8 mouse cellular contexts compared by ENCODE assay signal in the genomic region with DNA sequence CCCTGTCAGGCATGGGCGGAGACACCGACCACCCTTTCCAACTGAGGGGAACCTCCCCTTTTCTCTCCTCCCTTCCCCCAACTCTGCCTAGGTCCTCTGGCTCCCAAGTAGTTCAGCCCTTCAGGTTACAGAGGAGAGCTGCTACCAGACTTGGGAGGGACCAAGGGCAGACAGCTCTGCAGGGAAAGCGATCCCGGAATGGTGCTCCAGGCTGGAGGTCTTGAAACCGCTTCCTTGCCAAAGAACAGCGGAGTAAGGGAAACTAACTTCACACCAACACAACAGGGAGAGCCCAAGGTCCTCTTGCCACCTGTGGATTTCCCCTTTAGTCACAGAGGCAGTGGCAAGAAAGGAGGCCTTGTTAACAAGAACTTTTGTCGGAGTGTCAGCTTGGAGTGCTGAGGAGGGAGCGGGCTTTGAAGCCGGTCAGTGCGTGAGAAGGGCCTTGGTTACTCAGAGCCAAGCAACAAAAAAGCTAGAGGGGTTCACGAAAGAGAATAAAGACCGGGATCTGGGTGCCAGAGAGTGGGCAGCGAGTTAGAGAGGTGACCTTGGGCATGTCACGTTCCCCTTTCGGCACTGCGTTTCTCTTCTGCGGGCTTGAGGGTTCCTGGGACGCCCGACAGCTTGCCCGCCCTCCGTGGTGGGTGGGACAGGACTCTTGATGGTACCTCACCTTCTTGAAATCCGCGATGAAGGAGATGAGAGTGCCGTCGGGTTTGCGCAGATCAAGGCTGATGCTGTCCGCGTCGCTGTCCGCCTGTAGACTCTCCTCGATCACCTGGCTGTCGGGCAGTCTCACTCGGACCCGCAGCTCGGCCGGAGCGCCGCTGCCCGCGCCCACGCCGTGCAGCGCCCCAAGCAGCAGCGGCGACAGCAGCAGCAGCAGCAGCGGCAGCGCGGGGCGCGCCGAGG. TPM values are rescaled to one million over a fixed set of nuclear protein-coding genes. Genes with fewer than 3 reads are reported as not detected.
DNase-seq lines count a peak whose midpoint lies in the region; ATAC-seq and TF ChIP-seq lines count a peak whose summit lies in the region.

No protein-coding gene starts in this region.

- intact Hi-C loops in left cerebral cortex, postnatal 10 days (cut with DNase I) = no loop called here

- H3K4me2 ChIP-seq in embryonic facial prominence, embryonic 14.5 days (ENCODE audit: low read depth, low read length) = peak overlapping the region; percentile 56
- H3K4me2 ChIP-seq in intestine, postnatal 0 days (replicated peaks; ENCODE audit: low read depth) = peak overlapping the region; percentile 84
- H3K4me2 ChIP-seq in midbrain, embryonic 13.5 days (replicated peaks) = peak overlapping the region; percentile 76

- DNase-seq in spleen, adult 12 weeks (ENCODE audit: low spot score) = peak; percentile 36
- DNase-seq in spleen, postnatal 14 days (ENCODE audit: low spot score in 2 of 2) = no peak
- peak; percentile 51 for DNase-seq in embryonic facial prominence, embryonic 14.5 days (ENCODE audit: low spot score)
- no peak for DNase-seq in left cerebral cortex, postnatal 10 days (ENCODE audit: extremely low spot score in 1 of 2, low spot score in 2 of 2)
- no peak for DNase-seq in urinary bladder, postnatal 4 days (ENCODE audit: low spot score in 2 of 2)

- H3K27me3 ChIP-seq in embryonic facial prominence, embryonic 14.5 days (replicated peaks; ENCODE audit: control insufficient read depth, insufficient read depth, low read length) = no peaks in the 10 kb centered on the region
- H3K27me3 ChIP-seq in intestine, postnatal 0 days (replicated peaks; ENCODE audit: control insufficient read depth, insufficient read depth, low read length) = no peaks in the 10 kb centered on the region
- H3K27me3 ChIP-seq in midbrain, embryonic 13.5 days = peaks cover 47% of the 10 kb centered on the region

- H3K36me3 ChIP-seq in embryonic facial prominence, embryonic 14.5 days (ENCODE audit: control insufficient read depth, insufficient read depth, low read length) = peaks cover 20% of the 10 kb centered on the region; the same call in 1 of the 2 replicates
- no peaks in the 10 kb centered on the region for H3K36me3 ChIP-seq in intestine, postnatal 0 days (ENCODE audit: control insufficient read depth, insufficient read depth)
- H3K36me3 ChIP-seq in midbrain, embryonic 13.5 days = no peaks in the 10 kb centered on the region

- peaks cover 30% of the 10 kb centered on the region for H3K4me1 ChIP-seq in embryonic facial prominence, embryonic 14.5 days (ENCODE audit: control insufficient read depth, insufficient read depth, low read length)
- H3K4me1 ChIP-seq in intestine, postnatal 0 days (replicated peaks; ENCODE audit: control insufficient read depth, insufficient read depth, low read length) = 0 out of 2 replicates have a peak, but pooled peaks cover 17% of the 10 kb centered on the region
- H3K4me1 ChIP-seq in midbrain, embryonic 13.5 days (replicated peaks) = peaks cover 20% of the 10 kb centered on the region

- WGBS in embryonic facial prominence, embryonic 14.5 days = under 1% methylated on average over 29 of the region's 51 CpGs
- 2% methylated on average over 45 of the region's 51 CpGs for WGBS in intestine, postnatal 0 days
- under 1% methylated on average over 37 of the region's 51 CpGs for WGBS in midbrain, embryonic 13.5 days

- ATAC-seq in embryonic facial prominence, embryonic 14.5 days (ENCODE audit: low read depth) = no peak
- ATAC-seq in intestine, postnatal 0 days = 0 out of 2 replicates have a peak, but pooled peaks have one; percentile 14
- ATAC-seq in midbrain, embryonic 13.5 days = peak; percentile 34; the same call in 1 of the 2 replicates
- no peak; the same call in 1 of the 2 replicates for ATAC-seq in erythroid progenitor cell, adult 5-6 weeks (replicated peaks; ENCODE audit: low FRiP score, poor library complexity, severe bottlenecking)

- no peaks in the 10 kb centered on the region for H3K9me3 ChIP-seq in embryonic facial prominence, embryonic 14.5 days (ENCODE audit: control insufficient read depth, low read length)
- H3K9me3 ChIP-seq in intestine, postnatal 0 days (ENCODE audit: control insufficient read depth) = no peaks in the 10 kb centered on the region
- no peaks in the 10 kb centered on the region for H3K9me3 ChIP-seq in midbrain, embryonic 13.5 days

- TF ChIP-seq CTCF in intestine, postnatal 0 days (IDR thresholded peaks at IDR 0.05; ENCODE audit: low read depth) = peak; percentile 31; the same call in 1 of the 2 replicates

- peak overlapping the region; percentile 96 for H3K4me3 ChIP-seq in embryonic facial prominence, embryonic 14.5 days (ENCODE audit: low read depth, low read length)
- H3K4me3 ChIP-seq in intestine, postnatal 0 days (ENCODE audit: low read depth, low read length) = peak overlapping the region; percentile 78
- H3K4me3 ChIP-seq in midbrain, embryonic 13.5 days (replicated peaks) = peak overlapping the region; percentile 53

- peak overlapping the region; percentile 92 for H3K9ac ChIP-seq in embryonic facial prominence, embryonic 14.5 days (ENCODE audit: low read depth, low read length)
- H3K9ac ChIP-seq in intestine, postnatal 0 days (ENCODE audit: low read depth, low read length) = peak overlapping the region; percentile 85
- peak overlapping the region; percentile 64 for H3K9ac ChIP-seq in midbrain, embryonic 13.5 days (replicated peaks)

- H3K27ac ChIP-seq in embryonic facial prominence, embryonic 14.5 days (replicated peaks; ENCODE audit: low read depth, low read length) = peak overlapping the region; percentile 92
- peak overlapping the region; percentile 95 for H3K27ac ChIP-seq in intestine, postnatal 0 days (ENCODE audit: low read depth, low read length)
- H3K27ac ChIP-seq in midbrain, embryonic 13.5 days = no peak overlapping the region

RNA-seq across cellular contexts. Expression of gene Oaf, which starts 0.8 kb away (rescaled TPM):
- polyA plus RNA-seq in embryonic facial prominence, embryonic 14.5 days (2014; fragmentation: Nextera tagmentation; extraction: Ambion mirVana) = 118 and 123 TPM in 2 replicates
- polyA plus RNA-seq in intestine, postnatal 0 days (2015; fragmentation: Nextera tagmentation; extraction: Ambion mirVana) = 39.7 and 45.5 TPM in 2 replicates
- 5.6 and 7.1 TPM in 2 replicates for polyA plus RNA-seq in midbrain, embryonic 13.5 days (2015; fragmentation: Nextera tagmentation; extraction: Ambion mirVana)
- 8.3 and 38.6 TPM in 2 replicates for total RNA-seq in erythroid progenitor cell, adult 5-6 weeks (2015; ENCODE audit: low replicate concordance)
- 5.1 and 14.5 TPM in 2 replicates for total RNA-seq in erythroid progenitor cell, adult 5-6 weeks (2017; ENCODE audit: low replicate concordance)
- 1 to 10 TPM; 8.1 to 9.6 TPM for total RNA-seq in left cerebral cortex, postnatal 10 days (2021)

RNA-seq across cellular contexts. Expression of gene Pou2f3, which starts 28.7 kb away (rescaled TPM):
- polyA plus RNA-seq in embryonic facial prominence, embryonic 14.5 days (2014; fragmentation: Nextera tagmentation; extraction: Ambion mirVana) = 3.8 and 4.5 TPM in 2 replicates
- polyA plus RNA-seq in intestine, postnatal 0 days (2015; fragmentation: Nextera tagmentation; extraction: Ambion mirVana) = 0.18 TPM in 2 replicates
- polyA plus RNA-seq in midbrain, embryonic 13.5 days (2015; fragmentation: Nextera tagmentation; extraction: Ambion mirVana) = 0.08 TPM in 1 of 2 replicates, not detected in the other
- not detected in 2 replicates for total RNA-seq in erythroid progenitor cell, adult 5-6 weeks (2015; ENCODE audit: low replicate concordance)
- not detected in 2 replicates for total RNA-seq in erythroid progenitor cell, adult 5-6 weeks (2017; ENCODE audit: low replicate concordance)
- total RNA-seq in left cerebral cortex, postnatal 10 days (2021) = not detected

Comparison
In these comparisons a context has a peak if more than half of its experiments do, and no peak if none do; other contexts are left out.
1. DNase-seq: peak in spleen, adult 12 weeks (single experiment) and embryonic facial prominence, embryonic 14.5 days (single experiment); none in spleen, postnatal 14 days (0 of 2), left cerebral cortex, postnatal 10 days (0 of 2) and urinary bladder, postnatal 4 days (0 of 2).
2. ATAC-seq: peak in intestine, postnatal 0 days (single experiment) and midbrain, embryonic 13.5 days (single experiment); none in embryonic facial prominence, embryonic 14.5 days (single experiment) and erythroid progenitor cell, adult 5-6 weeks (single experiment).
3. Peak in every context shown above with its lines, with median percentiles within 50 percentile points of each other: H3K4me2 ChIP-seq, H3K4me3 ChIP-seq and H3K9ac ChIP-seq.